Mouse (Mus musculus) stomach, postnatal 0 days (tissue): ENCODE data around the gene Atp8b4.

Experiments used
- CTCF ChIP-seq: IDR thresholded peaks from 2 replicates; pipeline ENCODE4 v1.5.1; 2016; ENCODE audit warnings: antibody characterized with exemption, low read depth, mild to moderate bottlenecking, moderate library complexity
- EP300 ChIP-seq: optimal IDR thresholded peaks from 2 replicates; pipeline ENCODE3; 2016; ENCODE audit warnings: antibody characterized with exemption

DNA sequence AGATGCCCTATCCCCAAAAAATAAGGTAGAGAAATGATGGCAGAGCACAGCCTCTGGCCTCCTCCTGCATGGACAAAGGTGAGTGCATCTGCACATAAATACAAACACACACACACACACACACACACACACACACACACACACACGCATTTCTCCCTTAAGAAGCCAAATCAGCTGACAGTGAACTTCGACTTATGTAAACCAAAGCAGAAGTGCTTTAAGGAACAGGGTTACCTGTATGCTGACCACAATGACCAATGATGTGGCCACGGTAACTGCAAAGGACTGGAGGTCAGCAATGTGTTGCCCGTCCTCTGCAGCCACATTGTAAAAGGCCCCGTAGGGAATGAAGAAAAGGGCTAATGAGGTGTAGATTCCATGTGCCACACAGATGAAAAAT, 163.3 kb downstream of the Atp8b4 start:
- TF ChIP-seq EP300 (no peak), CTCF (no peak)
